Mouse (Mus musculus): ENCODE results near the gene Foxp1.

- no peak for TF ChIP-seq EP300 (IDR thresholded peaks at IDR 0.05)
- peak; percentile 53 for TF ChIP-seq CTCF (IDR thresholded peaks at IDR 0.05)
Measured at GRCm38 (mm10) chr6:99527457-99528105, 5.1 kb upstream of the Foxp1 start.
